Mouse (Mus musculus): ENCODE results near the gene Ovca2. TPM values are rescaled to one million over a fixed set of nuclear protein-coding genes. Genes with fewer than 3 reads are reported as not detected.

Ovca2 gene
- polyA plus RNA-seq, 1 experiment: 19.5 TPM

DNA sequence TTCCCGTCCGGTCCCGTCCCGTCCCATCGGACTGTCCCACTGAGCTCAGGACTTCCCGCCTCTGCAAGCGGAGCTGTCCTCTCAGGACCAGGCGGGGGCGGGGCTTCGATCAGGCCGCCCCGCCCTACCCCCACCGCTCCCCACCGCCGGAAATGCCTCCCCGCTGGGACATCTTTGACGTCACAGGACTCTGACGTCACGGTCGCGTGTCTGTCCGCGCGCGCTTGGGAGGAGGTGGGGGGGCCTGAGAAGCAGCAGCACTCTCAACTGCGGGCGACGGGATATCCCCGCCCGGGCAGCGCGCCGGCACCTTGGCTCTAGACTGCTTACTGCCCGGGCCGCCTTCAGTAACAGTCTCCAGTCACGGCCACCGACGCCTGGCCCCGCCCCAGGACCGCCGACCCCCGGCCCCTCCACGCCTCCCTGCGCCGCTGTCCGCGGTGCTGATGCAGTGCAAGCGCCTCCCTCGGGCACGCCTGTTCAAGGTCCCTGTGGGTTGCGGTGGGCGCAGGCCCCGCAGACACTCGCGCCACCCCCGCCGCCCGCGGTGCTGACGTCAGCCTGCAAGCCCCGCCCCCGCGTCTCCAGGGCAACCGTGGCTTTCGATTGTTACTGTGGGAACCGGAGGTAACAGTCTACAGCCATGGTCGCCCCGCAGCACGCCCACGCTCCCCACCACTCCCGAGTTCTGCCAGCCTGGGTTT lies 5.4 kb downstream of the Ovca2 start:
- TF ChIP-seq CTCF (IDR thresholded peaks at IDR 0.05; ENCODE audit: extremely low read depth, insufficient read depth, low read length): no peak
- TF ChIP-seq POLR2A (IDR thresholded peaks at IDR 0.05; ENCODE audit: extremely low read depth, insufficient read depth, low read length): no peak
- Histone ChIP-seq H3K4me1 (ENCODE audit: control insufficient read depth, insufficient read depth, low read length) (no peaks in the 10 kb centered on the region; the same call in 1 of the 2 replicates), H3K27ac (ENCODE audit: insufficient read depth, low read length) (peak overlapping the region; percentile 79), H3K4me3 (ENCODE audit: insufficient read depth, low read length) (peak overlapping the region; percentile 47)

DNA sequence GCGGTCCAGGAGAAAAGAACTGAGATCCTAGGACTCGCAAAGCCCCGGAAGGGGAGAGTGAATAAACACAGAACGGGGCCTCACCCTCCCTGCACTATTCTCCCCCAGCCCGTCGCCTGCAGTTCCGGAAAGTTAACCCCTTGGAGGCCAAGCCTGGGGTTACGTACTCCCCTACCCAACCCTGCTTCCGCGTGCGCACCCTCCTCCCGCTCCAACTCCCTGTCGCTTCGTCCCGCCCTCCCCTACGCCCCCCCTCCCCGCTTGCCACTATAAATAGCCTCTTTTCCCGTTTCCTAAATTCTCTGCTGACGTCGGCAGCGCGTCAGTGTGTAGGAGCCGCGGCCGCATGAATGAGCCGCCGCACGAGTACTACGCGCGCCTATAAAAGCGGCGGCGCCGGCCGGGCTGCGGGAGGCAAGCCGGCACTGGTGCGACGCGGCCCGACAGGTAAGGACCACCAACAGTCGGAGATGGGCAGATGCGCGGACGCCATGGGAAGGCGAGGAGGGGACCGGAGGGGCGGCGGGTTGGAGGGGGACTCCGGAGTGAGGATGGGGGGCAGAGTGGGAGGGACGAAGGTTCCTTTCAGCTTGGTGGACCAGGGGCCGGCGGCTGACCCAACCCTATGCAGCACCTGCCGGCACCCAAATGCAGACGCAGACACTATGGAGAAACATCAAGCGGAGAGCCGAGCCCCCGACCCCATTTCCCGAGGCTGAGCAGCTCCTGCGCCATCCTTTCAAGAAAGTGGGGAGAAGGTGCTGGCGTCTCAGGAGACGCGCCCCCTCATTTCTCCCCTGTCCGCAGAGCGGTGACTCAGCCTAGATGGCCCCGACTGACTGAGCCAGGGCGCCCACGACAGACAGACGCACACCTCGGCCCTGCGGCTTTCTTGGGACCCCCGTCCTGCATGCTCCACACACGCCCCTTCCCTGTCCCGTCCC lies 6.2 kb downstream of the Ovca2 start:
- Histone ChIP-seq H3K4me1 (ENCODE audit: control insufficient read depth, insufficient read depth, low read length) (no peaks in the 10 kb centered on the region; the same call in 1 of the 2 replicates), H3K4me3 (ENCODE audit: insufficient read depth, low read length) (peak overlapping the region; percentile 47), H3K27ac (ENCODE audit: insufficient read depth, low read length) (peak overlapping the region; percentile 79)
- TF ChIP-seq CTCF (IDR thresholded peaks at IDR 0.05; ENCODE audit: extremely low read depth, insufficient read depth, low read length) (no peak), POLR2A (IDR thresholded peaks at IDR 0.05; ENCODE audit: extremely low read depth, insufficient read depth, low read length) (peak; percentile 52; the same call in 1 of the 2 replicates)

DNA sequence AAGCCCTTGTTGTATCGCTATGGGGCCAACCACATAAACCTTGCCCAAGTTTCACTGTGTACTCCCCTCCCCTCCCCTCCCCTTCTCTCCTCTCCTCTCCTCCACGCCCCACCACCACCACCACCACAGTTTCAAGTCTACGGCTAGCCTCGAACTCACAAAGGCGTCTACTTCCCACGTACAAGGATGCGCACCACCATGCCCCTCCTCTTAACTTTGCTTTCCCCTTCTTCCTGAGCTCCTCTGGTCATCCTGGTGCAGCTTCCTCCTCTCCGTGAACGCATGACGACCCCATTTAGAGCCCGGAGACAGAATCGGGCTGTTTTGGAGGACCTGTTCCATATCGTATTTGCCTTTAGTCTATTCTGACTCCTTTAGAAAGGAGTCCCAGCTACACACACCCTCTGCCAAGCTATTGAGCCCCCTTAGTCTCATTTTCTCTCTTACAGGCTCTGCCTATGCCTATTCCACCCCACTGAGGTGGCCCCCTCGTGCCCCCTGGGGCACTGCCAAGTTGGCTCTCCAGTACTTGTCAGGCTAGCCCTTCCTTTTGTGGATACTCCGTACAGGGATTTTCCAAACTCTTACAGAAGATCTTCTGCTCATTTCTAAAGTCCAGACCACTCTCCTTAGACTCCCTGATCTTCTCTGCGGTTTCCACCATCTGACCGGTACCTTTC lies 7.3 kb downstream of the Ovca2 start:
- Histone ChIP-seq H3K4me1 (ENCODE audit: control insufficient read depth, insufficient read depth, low read length) (no peaks in the 10 kb centered on the region; the same call in 1 of the 2 replicates), H3K4me3 (ENCODE audit: insufficient read depth, low read length) (no peak overlapping the region), H3K27ac (ENCODE audit: insufficient read depth, low read length) (no peak overlapping the region)
- TF ChIP-seq POLR2A (IDR thresholded peaks at IDR 0.05; ENCODE audit: extremely low read depth, insufficient read depth, low read length): no peak
- TF ChIP-seq CTCF (IDR thresholded peaks at IDR 0.05; ENCODE audit: extremely low read depth, insufficient read depth, low read length): no peak

DNA sequence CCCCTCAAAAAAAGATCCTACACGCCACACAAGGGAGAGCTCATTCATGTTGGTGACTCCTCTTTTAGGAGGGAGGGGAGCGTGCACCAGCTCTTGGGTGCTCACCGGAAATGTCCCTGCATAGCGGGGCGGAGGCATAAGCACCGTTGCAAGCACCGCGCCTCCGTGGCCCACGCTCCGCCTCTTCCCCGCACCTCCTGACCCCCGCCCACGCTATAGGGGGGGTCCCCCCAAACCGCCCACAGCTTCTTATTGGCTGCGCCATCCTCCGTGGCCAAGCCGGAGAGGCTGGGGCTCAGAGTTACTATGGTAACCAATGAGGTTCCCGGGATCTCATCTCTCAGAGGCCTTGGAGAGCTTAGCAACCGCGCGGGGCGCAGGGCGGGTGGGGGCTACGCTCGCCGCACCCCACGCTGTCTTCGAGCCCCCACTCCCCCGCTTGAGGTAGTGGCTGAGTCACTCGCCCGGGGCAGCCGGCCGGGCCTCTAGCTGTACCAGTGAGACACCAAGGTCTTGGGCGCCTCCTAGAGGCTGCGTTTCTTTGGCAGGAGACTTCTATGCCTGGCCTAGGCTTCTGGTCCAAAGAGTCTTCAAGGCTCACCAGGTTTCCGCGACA lies 8.4 kb downstream of the Ovca2 start:
- Histone ChIP-seq H3K4me3 (ENCODE audit: insufficient read depth, low read length) (peak overlapping the region; percentile 33), H3K27ac (ENCODE audit: insufficient read depth, low read length) (no peak overlapping the region), H3K4me1 (ENCODE audit: control insufficient read depth, insufficient read depth, low read length) (0 out of 2 replicates have a peak, but pooled peaks cover 1% of the 10 kb centered on the region)
- TF ChIP-seq CTCF (IDR thresholded peaks at IDR 0.05; ENCODE audit: extremely low read depth, insufficient read depth, low read length) (peak; percentile 59), POLR2A (IDR thresholded peaks at IDR 0.05; ENCODE audit: extremely low read depth, insufficient read depth, low read length) (no peak)

DNA sequence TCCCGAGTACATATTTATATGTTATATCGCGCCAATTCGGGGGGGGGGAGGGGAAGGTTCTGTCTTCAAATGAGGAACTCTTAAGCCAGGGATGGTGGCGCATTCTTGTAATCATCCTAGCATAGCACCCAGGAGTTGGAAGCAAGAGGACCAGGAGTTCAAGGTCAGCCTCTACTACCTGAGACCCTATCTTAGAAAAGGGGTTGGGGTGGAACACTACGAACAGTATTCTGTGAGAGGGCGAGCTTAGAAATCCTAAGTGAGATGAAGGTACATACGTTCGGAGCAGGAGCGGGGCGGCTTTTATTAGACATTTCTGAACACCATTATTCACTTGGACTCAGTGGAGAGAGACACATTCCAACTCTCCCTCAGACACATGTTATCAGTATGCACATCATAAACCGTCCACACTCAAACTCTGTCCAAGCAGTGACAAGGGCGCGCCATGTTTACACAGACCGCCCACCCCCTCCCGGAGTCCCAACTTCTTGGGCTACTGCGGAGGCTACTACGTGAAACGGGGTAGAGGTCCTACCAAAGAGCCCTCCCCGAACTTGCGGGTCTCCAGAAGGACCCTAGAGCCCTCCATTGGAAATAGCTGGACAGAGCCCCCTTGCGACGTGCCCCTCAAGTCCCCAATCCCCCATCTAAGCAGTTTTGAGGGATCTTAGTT lies 9.1 kb downstream of the Ovca2 start, which contains the start of gene Hic1:
TSS of gene Hic1 (minus strand) at position 115 of the 676 bp plus-strand sequence.
- H3K4me3 ChIP-seq (ENCODE audit: insufficient read depth, low read length): peak within 1 kb of the TSS; percentile 33
- TF ChIP-seq CTCF (IDR thresholded peaks at IDR 0.05; ENCODE audit: extremely low read depth, insufficient read depth, low read length): no peak
- TF ChIP-seq POLR2A (IDR thresholded peaks at IDR 0.05; ENCODE audit: extremely low read depth, insufficient read depth, low read length): no peak
- H3K27ac ChIP-seq (ENCODE audit: insufficient read depth, low read length): no peak within 1 kb of the TSS
- H3K4me1 ChIP-seq (ENCODE audit: control insufficient read depth, insufficient read depth, low read length): 0 out of 2 replicates have a peak, but pooled peaks cover 1% of the 10 kb centered on the region

DNA sequence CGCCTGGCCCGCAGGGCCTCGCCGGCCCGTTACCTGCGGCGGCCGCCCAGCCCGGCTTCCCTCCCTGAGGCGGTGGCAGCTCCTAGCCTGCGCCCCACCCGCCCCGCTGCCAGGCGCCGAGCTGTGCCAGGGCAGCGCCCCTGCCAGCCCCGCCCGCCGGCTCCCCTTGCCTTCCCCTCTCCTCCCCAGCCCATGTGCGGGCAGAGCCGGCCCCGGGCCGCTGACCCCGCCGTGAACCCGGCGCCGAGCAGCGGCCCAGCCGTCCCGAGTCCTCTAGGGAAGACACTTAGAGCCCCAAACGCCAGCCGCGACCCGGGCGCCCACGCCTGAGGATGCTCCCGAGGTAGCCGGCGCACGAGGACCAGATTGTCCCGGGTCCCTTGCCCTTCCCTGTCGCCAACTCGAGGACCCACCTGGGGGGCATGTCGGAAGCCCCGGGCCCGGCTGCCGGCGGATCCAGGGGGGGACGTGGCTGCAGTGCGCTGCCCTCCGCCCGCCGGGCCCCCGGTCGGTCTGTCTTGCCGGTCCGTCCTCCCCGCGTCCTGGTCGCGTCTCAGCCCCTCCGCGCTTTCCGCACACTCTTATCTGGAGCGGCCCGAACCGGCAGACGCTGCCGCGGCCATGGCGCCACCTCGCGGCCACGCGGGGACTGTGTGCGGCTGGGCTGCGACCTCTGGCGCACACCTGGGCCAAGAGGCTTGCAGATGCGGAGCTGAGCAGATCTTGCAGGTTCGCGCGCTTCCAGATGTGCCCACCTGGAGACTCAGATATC lies 9.9 kb downstream of the Ovca2 start:
- Histone ChIP-seq H3K4me3 (ENCODE audit: insufficient read depth, low read length) (peak overlapping the region; percentile 33), H3K27ac (ENCODE audit: insufficient read depth, low read length) (no peak overlapping the region), H3K4me1 (ENCODE audit: control insufficient read depth, insufficient read depth, low read length) (0 out of 2 replicates have a peak, but pooled peaks cover 1% of the 10 kb centered on the region)
- TF ChIP-seq POLR2A (IDR thresholded peaks at IDR 0.05; ENCODE audit: extremely low read depth, insufficient read depth, low read length) (no peak), CTCF (IDR thresholded peaks at IDR 0.05; ENCODE audit: extremely low read depth, insufficient read depth, low read length) (peak; percentile 61)

DNA sequence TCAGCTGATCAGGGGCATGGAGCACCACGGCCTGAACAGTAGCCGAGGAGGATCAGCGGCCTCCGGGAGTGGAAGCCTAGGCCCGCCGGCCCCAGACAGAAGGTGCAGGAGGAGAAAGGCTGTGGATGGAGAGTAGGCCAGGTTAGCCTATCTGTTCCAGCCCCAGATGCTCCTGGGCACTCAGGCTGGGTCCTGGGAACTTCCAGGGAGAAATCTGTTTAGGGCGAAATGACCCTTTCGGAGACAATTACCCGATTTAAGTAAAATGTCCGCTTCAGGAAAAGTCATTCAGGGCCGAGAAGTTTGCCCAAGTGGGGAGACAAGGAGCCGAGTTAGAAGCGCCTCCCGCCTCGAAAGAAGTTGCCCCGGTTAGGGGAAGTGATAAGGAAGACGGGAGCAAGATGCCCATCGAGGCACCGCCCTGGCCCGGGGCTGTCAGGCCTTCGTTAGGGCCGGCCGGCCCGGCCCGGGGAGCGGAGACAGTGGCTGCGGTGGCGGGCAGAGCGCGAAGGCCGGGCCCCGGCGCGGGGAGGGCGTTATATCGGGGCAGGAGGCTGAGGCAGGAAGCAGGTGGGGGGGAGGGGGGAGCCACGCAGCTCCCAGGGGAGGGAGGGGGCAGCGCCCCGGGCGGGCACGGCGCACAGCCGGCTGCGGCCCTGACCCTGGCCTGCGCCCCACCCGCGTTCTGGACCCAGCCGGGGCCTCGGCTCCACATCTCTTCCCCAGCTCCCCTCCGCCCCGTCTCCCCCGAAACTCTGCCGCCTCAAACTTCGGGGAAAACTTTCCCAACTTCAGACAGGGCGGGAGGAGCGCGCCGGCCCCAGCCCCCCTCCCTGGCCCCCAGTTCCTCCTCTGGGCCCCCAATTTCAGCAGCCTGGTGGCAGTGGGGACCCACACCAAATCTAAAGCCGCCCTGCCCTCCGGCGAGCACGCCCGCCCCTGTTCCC lies 10.7 kb downstream of the Ovca2 start:
- Histone ChIP-seq H3K4me3 (ENCODE audit: insufficient read depth, low read length) (no peak overlapping the region), H3K4me1 (ENCODE audit: control insufficient read depth, insufficient read depth, low read length) (0 out of 2 replicates have a peak, but pooled peaks cover 1% of the 10 kb centered on the region), H3K27ac (ENCODE audit: insufficient read depth, low read length) (no peak overlapping the region)
- TF ChIP-seq CTCF (IDR thresholded peaks at IDR 0.05; ENCODE audit: extremely low read depth, insufficient read depth, low read length) (no peak), POLR2A (IDR thresholded peaks at IDR 0.05; ENCODE audit: extremely low read depth, insufficient read depth, low read length) (no peak)
